Mouse (Mus musculus) megakaryocyte, embryonic 14.5 days (primary cell): Measurements from ENCODE around the gene Ager.

Source experiments
- FLI1 ChIP-seq: IDR thresholded peaks from 2 replicates; pipeline ENCODE4 v1.6.1; 2012; ENCODE audit warnings: low read length, inconsistent platforms, mixed read lengths
- GATA1 ChIP-seq: IDR thresholded peaks from 3 replicates; pipeline ENCODE4 v1.6.1; 2012; ENCODE audit warnings: mixed read lengths, low read length, inconsistent platforms, borderline replicate concordance

DNA sequence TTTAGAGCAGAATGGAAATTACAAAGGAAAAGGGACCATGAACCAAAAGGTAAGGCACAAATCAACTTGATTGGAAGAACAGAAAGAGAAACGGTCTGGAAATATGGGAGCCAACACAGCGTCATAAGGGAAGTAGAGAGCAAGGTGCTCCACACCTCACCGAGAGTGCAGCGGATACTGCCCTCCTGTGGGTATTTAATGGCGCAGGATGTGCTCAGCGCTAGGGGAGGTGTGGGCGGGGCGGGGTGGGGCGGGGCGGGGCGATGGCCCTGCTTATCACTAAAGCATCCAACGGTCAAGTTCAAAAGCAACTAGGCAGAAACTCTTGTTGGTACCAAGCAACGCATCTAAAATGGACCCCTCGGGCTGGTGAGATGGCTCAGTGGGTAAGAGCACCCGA lies 37.8 kb upstream of the Ager start:
- TF ChIP-seq GATA1 (no peak), FLI1 (no peak)
